Comparison of ENCODE assay signal across 8 mouse cellular contexts in the genomic region with DNA sequence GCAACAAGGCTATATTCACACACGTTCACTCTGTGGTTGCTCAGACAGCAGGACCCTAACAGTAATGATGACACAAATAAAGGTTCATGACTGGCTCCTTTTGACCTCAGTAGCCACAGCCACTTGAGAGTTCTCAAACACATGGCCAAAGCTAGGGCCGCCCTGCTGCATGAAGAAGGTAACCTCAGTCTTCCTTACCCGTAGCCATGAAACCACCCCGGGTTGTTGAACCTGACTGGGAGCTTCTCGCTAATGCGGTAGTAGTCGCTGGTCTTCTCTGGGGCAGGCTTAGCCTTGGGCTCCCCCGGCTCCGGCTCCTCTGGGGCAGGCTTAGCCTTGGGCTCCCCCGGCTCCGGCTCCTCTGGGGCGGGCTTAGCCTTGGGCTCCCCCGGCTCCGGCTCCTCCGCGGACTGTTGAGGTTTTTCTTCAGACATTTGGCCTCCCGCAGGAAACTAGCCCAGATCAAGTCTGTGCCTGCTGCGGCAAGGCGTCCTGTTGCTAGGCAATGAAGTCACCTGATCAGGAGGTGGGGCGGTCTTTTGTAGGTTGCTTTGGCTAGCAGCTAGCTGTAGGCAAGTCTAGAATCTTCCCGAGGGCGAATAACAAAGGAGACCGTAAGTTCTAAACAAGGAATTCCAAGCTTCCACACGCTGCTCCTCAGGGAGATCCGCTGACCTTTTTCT. TPM values are rescaled to one million over a fixed set of nuclear protein-coding genes. Genes with fewer than 3 reads are reported as not detected.
A peak's percentile ranks its signal among the peaks of the same experiment; 100 is the strongest.
DNase-seq lines count a peak whose midpoint lies in the region; ATAC-seq and TF ChIP-seq lines count a peak whose summit lies in the region.

1700007K13Rik (minus strand) TSS at position 497 of the 683 bp plus-strand sequence.

- TF ChIP-seq CTCF in liver, embryonic 14.5 days (IDR thresholded peaks at IDR 0.05; ENCODE audit: low read depth): no peak

- intact Hi-C loops in heart, postnatal 10 days (cut with DNase I): no loop called here

- H3K27me3 ChIP-seq in embryonic facial prominence, embryonic 15.5 days: peaks cover 3% of the 10 kb centered on the region
- peaks cover 11% of the 10 kb centered on the region for H3K27me3 ChIP-seq in liver, embryonic 14.5 days (ENCODE audit: control insufficient read depth, insufficient read depth, low read length)
- H3K27me3 ChIP-seq in neural tube, embryonic 11.5 days (ENCODE audit: control insufficient read depth, insufficient read depth, low read length): no peaks in the 10 kb centered on the region

- H3K36me3 ChIP-seq in embryonic facial prominence, embryonic 15.5 days: peaks cover 20% of the 10 kb centered on the region
- peaks cover 8% of the 10 kb centered on the region for H3K36me3 ChIP-seq in liver, embryonic 14.5 days (replicated peaks; ENCODE audit: control insufficient read depth, insufficient read depth, low read depth)
- H3K36me3 ChIP-seq in neural tube, embryonic 11.5 days (ENCODE audit: control insufficient read depth, insufficient read depth, low read length): peaks cover 10% of the 10 kb centered on the region

- no peak within 1 kb of the TSS for H3K9ac ChIP-seq in embryonic facial prominence, embryonic 15.5 days
- H3K9ac ChIP-seq in liver, embryonic 14.5 days (replicated peaks): no peak within 1 kb of the TSS
- peak within 1 kb of the TSS; percentile 47 for H3K9ac ChIP-seq in neural tube, embryonic 11.5 days (ENCODE audit: low read length)

- no peak within 1 kb of the TSS for H3K27ac ChIP-seq in embryonic facial prominence, embryonic 15.5 days (replicated peaks)
- no peak within 1 kb of the TSS for H3K27ac ChIP-seq in liver, embryonic 14.5 days
- no peak within 1 kb of the TSS for H3K27ac ChIP-seq in neural tube, embryonic 11.5 days (ENCODE audit: low read depth, low read length)

- peak within 1 kb of the TSS; percentile 45 for H3K4me2 ChIP-seq in embryonic facial prominence, embryonic 15.5 days (replicated peaks)
- peak within 1 kb of the TSS; percentile 39 for H3K4me2 ChIP-seq in liver, embryonic 14.5 days (ENCODE audit: low read depth)
- peak within 1 kb of the TSS; percentile 49 for H3K4me2 ChIP-seq in neural tube, embryonic 11.5 days (ENCODE audit: low read depth)

- no peak for TF ChIP-seq EP300 in liver, embryonic 14.5 days (IDR thresholded peaks at IDR 0.05; ENCODE audit: low read depth)

- H3K9me3 ChIP-seq in embryonic facial prominence, embryonic 15.5 days (replicated peaks): no peaks in the 10 kb centered on the region
- no peaks in the 10 kb centered on the region for H3K9me3 ChIP-seq in liver, embryonic 14.5 days (ENCODE audit: control insufficient read depth, low read length)
- H3K9me3 ChIP-seq in neural tube, embryonic 11.5 days (ENCODE audit: control insufficient read depth, low read length): no peaks in the 10 kb centered on the region

- peak; percentile 75 for DNase-seq in CD4-positive helper T cell, adult 2 months (ENCODE audit: low read depth, low spot score)
- DNase-seq in adrenal gland, postnatal 25 days: peak; percentile 69
- peak; percentile 65 to 72 for DNase-seq in heart, postnatal 10 days
- peak; percentile 85 to 93 for DNase-seq in kidney, postnatal 25 days
- DNase-seq in liver, embryonic 14.5 days (ENCODE audit: low read depth in 3 of 3, low spot score in 3 of 3): peak; percentile 28 to 34 (median 33)
- peak; percentile 74 for DNase-seq in neural tube, embryonic 11.5 days (ENCODE audit: low spot score)
- DNase-seq in testis, postnatal 14 days (ENCODE audit: low spot score): peak; percentile 76

- ATAC-seq in embryonic facial prominence, embryonic 15.5 days (ENCODE audit: insufficient number of reproducible peaks, low FRiP score, low TSS enrichment, low read depth): peak; percentile 66
- ATAC-seq in liver, embryonic 14.5 days (ENCODE audit: insufficient read depth): no peak
- peak; percentile 53; the same call in 1 of the 2 replicates for ATAC-seq in neural tube, embryonic 11.5 days (ENCODE audit: insufficient read depth, low FRiP score, low TSS enrichment)

- H3K4me3 ChIP-seq in embryonic facial prominence, embryonic 15.5 days (replicated peaks): peak within 1 kb of the TSS; percentile 28
- H3K4me3 ChIP-seq in liver, embryonic 14.5 days (ENCODE audit: insufficient read depth in 1 of 2, low read depth in 2 of 2, low read length in 2 of 2): no peak within 1 kb of the TSS
- 0 out of 2 replicates have a peak within 1 kb of the TSS, but pooled peaks have one; percentile 6 for H3K4me3 ChIP-seq in neural tube, embryonic 11.5 days (ENCODE audit: low read depth, low read length)

- 5% methylated on average over 25 of the region's 25 CpGs for WGBS in embryonic facial prominence, embryonic 15.5 days
- WGBS in liver, embryonic 14.5 days (ENCODE audit: insufficient replicate concordance): 3% methylated on average over 25 of the region's 25 CpGs
- WGBS in neural tube, embryonic 11.5 days: 4% methylated on average over 25 of the region's 25 CpGs

- peaks cover 17% of the 10 kb centered on the region for H3K4me1 ChIP-seq in embryonic facial prominence, embryonic 15.5 days
- peaks cover 0 to 10% of the 10 kb centered on the region in 2 experiments; a peak in 2 of 4 replicates for H3K4me1 ChIP-seq in liver, embryonic 14.5 days (replicated peaks; ENCODE audit: control insufficient read depth in 2 of 2, insufficient read depth in 2 of 2, low read length in 1 of 2)
- H3K4me1 ChIP-seq in neural tube, embryonic 11.5 days (ENCODE audit: control insufficient read depth, insufficient read depth, low read length): peaks cover 7% of the 10 kb centered on the region; the same call in 1 of the 2 replicates

RNA-seq across cellular contexts. Expression of gene 1700007K13Rik, which starts in this region (rescaled TPM):
- total RNA-seq in adrenal gland, postnatal 25 days (2021): 1.0 TPM in 1 of 2 replicates, not detected in the other
- 6.9 and 11.8 TPM in 2 replicates for polyA plus RNA-seq in embryonic facial prominence, embryonic 15.5 days (2015; fragmentation: Nextera tagmentation; extraction: Ambion mirVana)
- under 1 TPM in 1 of 2 experiments, not detected in 1; 0.34 TPM for total RNA-seq in heart, postnatal 10 days (2021)
- polyA plus RNA-seq in liver, embryonic 14.5 days (2012; rRNA removed): not detected in 2 replicates
- 0.24 TPM in 1 of 2 replicates, not detected in the other for polyA plus RNA-seq in liver, embryonic 14.5 days (2014; fragmentation: Nextera tagmentation; extraction: Ambion mirVana)
- polyA plus RNA-seq in neural tube, embryonic 11.5 days (2014; fragmentation: Nextera tagmentation; extraction: Ambion mirVana): 0.42 and 0.99 TPM in 2 replicates

Comparison
In these comparisons a context has a peak if more than half of its experiments do, and no peak if none do; other contexts are left out.
1. Peak in DNase-seq in heart, postnatal 10 days; RNA of the gene not detected or under 1 TPM.
2. Peak in DNase-seq and H3K4me2 ChIP-seq in liver, embryonic 14.5 days; RNA of the gene not detected or under 1 TPM.
3. Peak in DNase-seq, ATAC-seq, H3K4me3 ChIP-seq, H3K9ac ChIP-seq and H3K4me2 ChIP-seq in neural tube, embryonic 11.5 days; RNA of the gene not detected or under 1 TPM.
4. DNase-seq: peak in every context shown above with its lines; median percentile 89 in kidney, postnatal 25 days; 76 in testis, postnatal 14 days; 75 in CD4-positive helper T cell, adult 2 months; 74 in neural tube, embryonic 11.5 days; 69 in adrenal gland, postnatal 25 days; 68 in heart, postnatal 10 days; 33 in liver, embryonic 14.5 days.